Mouse (Mus musculus) heart, embryonic 15.5 days (tissue): ENCODE results near the gene Eml3. TPM values are rescaled to one million over a fixed set of nuclear protein-coding genes. Genes with fewer than 3 reads are reported as not detected.
"Not testable (repeated sequence)": the region's sequence is repeated elsewhere in the genome, so short reads cannot be mapped to it uniquely, and the experiment has no call there.

Experiments
- ATAC-seq: fragments of 200-750 bp; cut with Nextera tagmentation; replicated peaks from 2 replicates; pipeline ENCODE4 v1.8.0; 2017; ENCODE audit warnings: low read depth, moderate TSS enrichment; ENCODE audit not compliant: insufficient number of reproducible peaks, insufficient read depth, low FRiP score
- H3K27ac ChIP-seq: fragments of 300-500 bp; sonication (generic); 2 replicates; pipeline ENCODE4 v1.5.1; 2015; ENCODE audit warnings: mild to moderate bottlenecking, inconsistent platforms
- H3K27me3 ChIP-seq: fragments of 300-500 bp; sonication (generic); 2 replicates; pipeline ENCODE4 v1.6.1; 2015; ENCODE audit warnings: inconsistent platforms
- H3K36me3 ChIP-seq: fragments of 300-500 bp; sonication (generic); 2 replicates; pipeline ENCODE4 v1.6.1; 2015; ENCODE audit warnings: mild to moderate bottlenecking, inconsistent platforms
- H3K4me1 ChIP-seq: fragments of 300-500 bp; sonication (generic); replicated peaks from 2 replicates; pipeline ENCODE4 v1.6.1; 2015; ENCODE audit warnings: inconsistent platforms
- H3K4me2 ChIP-seq: fragments of 300-500 bp; sonication (generic); 2 replicates; pipeline ENCODE4 v1.6.1; 2015; ENCODE audit warnings: inconsistent platforms, mild to moderate bottlenecking, moderate library complexity
- H3K4me3 ChIP-seq: fragments of 300-500 bp; sonication (generic); 2 replicates; pipeline ENCODE4 v1.5.1; 2015; ENCODE audit warnings: mild to moderate bottlenecking, inconsistent platforms
- H3K9ac ChIP-seq: fragments of 300-500 bp; sonication (generic); 2 replicates; pipeline ENCODE4 v1.6.1; 2015; ENCODE audit warnings: mild to moderate bottlenecking, inconsistent platforms
- H3K9me3 ChIP-seq: fragments of 300-500 bp; sonication (generic); replicated peaks from 2 replicates; pipeline ENCODE4 v1.6.1; 2016; ENCODE audit warnings: inconsistent platforms
- WGBS: fragments of 180-500 bp; shearing (Covaris S2); methylation state at CpG from one replicate; pipeline ENCODE4 v1.1.7; 2015; ENCODE audit warnings: mixed read lengths; 5-methylcytosine and 5-hydroxymethylcytosine counted together
- polyA plus RNA-seq: library from polyadenylated mRNA; unstranded; fragments of >200 nt; fragmentation: Nextera tagmentation; extraction: Ambion mirVana; gene quantifications from 2 replicates; pipeline ENCODE4 v1.2.1, GENCODE M21; 2015

Gene Eml3
- polyA plus RNA-seq, 1 experiment from 2014 or later: 12.7 TPM

DNA sequence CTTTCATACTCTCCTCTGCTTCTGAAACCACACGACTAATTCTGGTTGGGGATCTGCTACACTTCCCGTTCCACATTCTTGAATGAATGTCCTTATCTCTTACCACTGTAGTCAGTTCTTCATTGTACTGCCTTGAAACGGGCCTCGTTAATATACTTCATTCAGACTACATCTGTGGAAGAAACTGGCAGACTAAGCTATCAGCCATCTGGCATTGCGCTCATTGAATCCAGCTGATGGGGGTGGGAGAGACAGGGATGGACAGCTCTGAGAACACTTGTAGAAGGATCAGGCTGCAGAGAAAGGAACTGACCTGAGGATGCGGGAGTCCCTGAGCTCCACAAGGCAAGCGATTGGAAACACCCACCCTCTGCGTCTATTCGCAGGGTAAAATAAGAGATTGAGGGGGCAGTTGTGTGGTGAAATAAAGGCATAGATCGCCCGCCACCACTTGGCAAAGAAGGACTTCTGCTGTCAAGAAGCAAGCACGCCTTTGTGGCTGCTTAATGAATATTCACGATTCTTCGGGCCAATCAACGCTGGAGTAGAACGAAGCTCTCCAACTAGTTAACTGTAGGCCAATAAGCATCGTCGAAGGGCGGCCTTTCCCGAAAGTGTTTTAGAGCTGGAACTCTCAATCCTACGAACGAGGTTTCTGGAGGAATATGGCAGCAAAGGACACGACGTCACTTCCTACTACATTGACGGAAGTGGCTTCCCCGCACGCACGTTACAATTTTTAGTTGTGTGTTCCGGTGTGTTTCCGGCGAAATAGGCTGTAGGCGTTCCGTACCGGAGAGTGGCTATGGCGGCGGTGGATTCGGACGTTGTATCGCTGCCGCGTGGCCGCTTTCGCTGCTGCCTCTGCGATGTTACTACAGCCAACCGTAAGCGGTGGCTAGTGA lies 24.0 kb downstream of the Eml3 start, which contains the start of gene Tut1:
TSS of gene Tut1 (plus strand) at position 713 of the 905 bp plus-strand sequence.
- no peaks in the 10 kb centered on the region for H3K9me3 ChIP-seq
- H3K4me3 ChIP-seq: peak within 1 kb of the TSS; percentile 74
- peak within 1 kb of the TSS; percentile 81 for H3K27ac ChIP-seq
- H3K36me3 ChIP-seq: peaks cover 52% of the 10 kb centered on the region
- H3K4me2 ChIP-seq: peak within 1 kb of the TSS; percentile 71
- H3K9ac ChIP-seq: peak within 1 kb of the TSS; percentile 70
- ATAC-seq: peak; percentile 93
- under 1% methylated on average over 46 of the region's 46 CpGs for WGBS
- peaks cover 18% of the 10 kb centered on the region for H3K4me1 ChIP-seq
- H3K27me3 ChIP-seq: no peaks in the 10 kb centered on the region

DNA sequence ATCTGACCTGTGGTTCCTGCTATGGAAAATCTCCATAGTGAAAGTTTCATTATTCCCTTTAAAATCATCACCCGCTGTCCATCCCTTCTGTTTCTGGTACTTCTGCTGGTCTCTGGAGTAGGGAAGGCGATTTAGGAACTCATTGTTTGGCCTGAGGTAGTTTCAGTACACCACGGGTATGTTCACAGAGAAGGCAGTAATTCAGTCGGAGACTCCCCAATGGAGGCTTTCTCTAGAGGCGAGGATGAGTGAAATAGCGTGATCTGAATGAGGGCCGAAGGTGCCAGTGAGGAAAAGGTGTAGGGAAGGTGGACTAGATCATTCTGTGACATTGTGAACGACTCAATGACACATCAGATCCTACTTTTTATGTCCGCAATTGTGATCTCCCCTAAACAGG lies 24.8 kb downstream of the Eml3 start:
- Histone ChIP-seq H3K27ac (peak overlapping the region; percentile 81), H3K4me3 (peak overlapping the region; percentile 74), H3K36me3 (peaks cover 50% of the 10 kb centered on the region), H3K27me3 (no peaks in the 10 kb centered on the region), H3K4me1 (peaks cover 18% of the 10 kb centered on the region), H3K4me2 (peak overlapping the region; percentile 71), H3K9ac (peak overlapping the region; percentile 70), H3K9me3 (no peaks in the 10 kb centered on the region)
- no peak for ATAC-seq
- 5% methylated on average over 9 of the region's 9 CpGs for WGBS

DNA sequence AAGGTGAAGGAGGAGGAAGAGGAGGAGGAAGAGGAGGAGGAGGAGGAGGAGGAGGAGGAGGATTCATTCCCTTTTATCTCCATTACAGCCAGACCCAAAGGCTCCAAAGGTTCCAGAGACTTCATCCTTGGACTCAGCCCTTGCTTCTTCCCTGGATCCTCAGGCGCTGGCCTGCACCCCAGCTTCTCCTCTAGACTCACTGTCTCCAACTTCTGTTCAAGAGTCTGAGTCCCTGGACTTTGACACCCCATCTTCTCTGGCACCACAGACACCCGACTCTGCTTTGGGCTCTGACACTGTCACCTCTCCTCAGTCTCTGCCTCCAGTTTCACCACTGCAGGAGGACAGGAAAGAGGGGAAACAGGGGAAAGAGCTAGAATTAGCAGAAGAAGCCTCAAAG lies 32.9 kb downstream of the Eml3 start:
- Histone ChIP-seq H3K4me2 (no peak overlapping the region), H3K36me3 (peaks cover 69% of the 10 kb centered on the region), H3K9ac (no peak overlapping the region), H3K4me1 (peaks cover 8% of the 10 kb centered on the region), H3K27ac (no peak overlapping the region), H3K27me3 (no peaks in the 10 kb centered on the region), H3K4me3 (no peak overlapping the region), H3K9me3 (no peaks in the 10 kb centered on the region)
- no peak for ATAC-seq
- WGBS: 96% methylated on average over 2 of the region's 2 CpGs

DNA sequence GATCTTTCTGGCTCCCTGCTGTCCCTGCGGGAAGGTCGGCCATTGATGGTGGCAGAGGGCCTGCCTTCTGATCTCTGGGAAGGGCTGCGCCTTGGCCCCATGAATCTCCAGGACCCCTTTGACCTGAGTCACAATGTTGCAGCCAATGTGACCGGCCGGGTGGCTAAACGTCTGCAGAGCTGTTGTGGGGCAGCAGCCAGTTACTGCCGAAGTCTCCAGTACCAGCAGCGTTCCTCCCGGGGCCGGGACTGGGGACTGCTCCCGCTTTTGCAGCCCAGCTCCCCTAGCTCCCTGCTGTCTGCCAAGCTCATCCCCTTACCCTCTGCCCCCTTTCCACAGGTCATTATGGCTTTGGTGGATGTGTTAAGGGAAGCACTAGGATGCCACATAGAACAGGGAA lies 35.7 kb downstream of the Eml3 start:
- ATAC-seq: no peak
- H3K9ac ChIP-seq: no peak overlapping the region
- no peaks in the 10 kb centered on the region for H3K27me3 ChIP-seq
- 84% methylated on average over 11 of the region's 11 CpGs for WGBS
- H3K4me2 ChIP-seq: no peak overlapping the region
- no peak overlapping the region for H3K4me3 ChIP-seq
- peaks cover 61% of the 10 kb centered on the region for H3K36me3 ChIP-seq
- peaks cover 24% of the 10 kb centered on the region for H3K4me1 ChIP-seq
- no peak overlapping the region for H3K27ac ChIP-seq
- no peaks in the 10 kb centered on the region for H3K9me3 ChIP-seq

DNA sequence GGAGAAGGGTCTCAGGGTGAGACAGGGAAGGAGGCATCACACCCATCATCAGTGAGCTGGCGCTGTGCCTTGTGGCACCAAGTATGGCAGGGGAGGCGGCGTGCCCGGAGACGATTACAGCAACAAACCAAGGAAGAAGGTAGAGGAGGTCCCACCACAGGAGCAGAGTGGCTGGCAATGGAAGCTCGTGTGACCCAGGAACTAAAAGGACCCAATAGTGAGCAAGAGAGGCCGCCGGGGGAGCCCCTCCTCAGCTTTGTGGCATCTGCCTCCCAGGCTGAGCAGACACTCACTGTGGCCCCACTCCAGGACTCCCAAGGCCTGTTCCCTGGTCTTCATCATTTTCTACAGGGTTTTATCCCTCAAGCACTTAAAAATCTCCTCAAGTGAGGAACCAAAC lies 36.4 kb downstream of the Eml3 start:
- H3K4me2 ChIP-seq: peak overlapping the region; percentile 66
- peak overlapping the region; percentile 57 for H3K9ac ChIP-seq
- peaks cover 24% of the 10 kb centered on the region for H3K4me1 ChIP-seq
- 68% methylated on average over 8 of the region's 8 CpGs for WGBS
- peak overlapping the region; percentile 80 for H3K4me3 ChIP-seq
- peak overlapping the region; percentile 91 for H3K27ac ChIP-seq
- H3K9me3 ChIP-seq: no peaks in the 10 kb centered on the region
- ATAC-seq: no peak
- H3K27me3 ChIP-seq: no peaks in the 10 kb centered on the region
- H3K36me3 ChIP-seq: peaks cover 61% of the 10 kb centered on the region

DNA sequence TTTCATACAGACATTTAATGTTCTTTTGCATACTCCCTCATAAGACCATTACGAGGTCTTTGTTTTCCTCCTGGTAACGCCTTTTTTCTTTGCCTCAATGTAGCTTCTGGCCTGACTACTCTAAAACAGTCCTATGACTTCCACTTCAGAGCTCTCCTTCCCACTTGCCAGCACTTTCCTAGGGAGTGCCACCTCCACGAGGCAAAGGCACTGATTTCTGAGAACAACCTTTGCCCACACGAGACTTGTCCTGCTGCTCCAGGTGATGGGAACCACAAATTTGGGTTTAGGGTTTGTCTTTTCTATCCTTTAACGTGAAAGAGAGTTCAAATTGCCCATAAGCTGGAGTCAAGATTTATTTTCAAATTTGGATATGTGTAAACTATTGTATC lies 36.8 kb downstream of the Eml3 start:
- Histone ChIP-seq H3K4me2 (peak overlapping the region; percentile 66), H3K36me3 (peaks cover 62% of the 10 kb centered on the region), H3K27ac (peak overlapping the region; percentile 91), H3K27me3 (no peaks in the 10 kb centered on the region), H3K4me1 (peaks cover 24% of the 10 kb centered on the region), H3K9ac (peak overlapping the region; percentile 57), H3K4me3 (peak overlapping the region; percentile 80), H3K9me3 (no peaks in the 10 kb centered on the region)
- ATAC-seq: no peak
- 30% methylated on average over 5 of the region's 5 CpGs for WGBS

DNA sequence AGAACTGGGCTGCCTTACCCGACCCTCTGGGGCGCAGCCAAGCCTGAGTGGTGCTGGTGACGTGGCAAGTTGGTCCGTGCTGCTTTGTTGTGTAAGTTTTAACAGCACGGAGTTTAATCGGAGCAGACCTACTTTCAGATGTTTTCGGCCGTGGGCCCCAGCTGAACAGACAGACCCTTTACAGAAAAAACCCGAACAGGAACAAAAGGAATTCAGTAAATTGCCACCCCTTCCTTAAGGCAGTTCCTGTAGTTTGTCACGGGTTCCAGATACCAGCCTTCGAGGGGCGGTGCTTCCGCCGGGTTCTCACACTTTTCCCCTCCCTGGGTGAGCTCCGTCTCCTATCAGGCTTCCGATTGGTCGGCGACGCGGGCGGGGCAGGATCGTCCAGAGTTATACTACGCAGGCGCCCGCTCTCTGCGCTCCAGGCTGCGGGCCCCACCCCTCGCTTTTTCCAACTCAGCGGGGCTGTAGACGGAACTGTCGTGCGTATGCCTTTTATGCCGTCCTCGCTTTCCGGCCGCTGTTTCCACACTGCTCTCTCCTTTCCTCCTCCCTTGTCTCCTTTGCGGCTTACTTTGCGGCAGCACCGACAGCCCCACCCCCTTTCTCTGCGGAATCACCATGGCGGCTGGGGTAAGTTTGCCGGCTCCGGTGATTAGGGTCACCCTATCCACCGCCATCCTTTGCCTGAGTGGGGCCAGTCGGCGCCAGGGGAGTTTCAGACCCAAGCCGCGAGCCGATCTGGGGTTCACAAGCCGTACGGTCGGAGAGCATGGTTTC lies 37.4 kb downstream of the Eml3 start, which contains the start of gene Eef1g:
TSS of gene Eef1g (plus strand) at position 452 of the 783 bp plus-strand sequence.
- Histone ChIP-seq H3K9ac (peak within 1 kb of the TSS; percentile 73), H3K4me3 (peak within 1 kb of the TSS; percentile 80), H3K4me2 (peak within 1 kb of the TSS; percentile 73), H3K27ac (peak within 1 kb of the TSS; percentile 91), H3K4me1 (peaks cover 24% of the 10 kb centered on the region), H3K9me3 (no peaks in the 10 kb centered on the region), H3K36me3 (peaks cover 62% of the 10 kb centered on the region), H3K27me3 (no peaks in the 10 kb centered on the region)
- peak; percentile 100 for ATAC-seq
- under 1% methylated on average over 52 of the region's 52 CpGs for WGBS

DNA sequence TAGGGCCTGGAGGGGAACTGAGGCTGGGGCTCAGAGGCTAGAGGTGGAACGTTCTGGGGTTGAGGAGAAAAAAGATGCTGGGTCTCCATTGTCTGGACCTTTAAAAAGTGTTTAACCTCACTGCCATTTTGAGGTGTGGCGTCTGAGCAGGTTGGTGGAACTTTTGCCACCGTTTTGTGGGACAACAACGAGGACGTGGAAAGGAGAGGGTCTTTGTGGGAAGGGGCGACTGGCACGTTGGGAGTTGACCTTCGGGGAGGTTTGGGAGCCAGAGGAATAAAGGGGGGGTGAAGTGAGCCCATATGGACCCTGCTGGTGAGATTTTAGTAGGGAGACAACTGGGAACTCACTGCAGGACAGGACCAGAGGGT lies 38.0 kb downstream of the Eml3 start:
- H3K9ac ChIP-seq: peak overlapping the region; percentile 73
- peak overlapping the region; percentile 73 for H3K4me2 ChIP-seq
- H3K27me3 ChIP-seq: no peaks in the 10 kb centered on the region
- peak overlapping the region; percentile 82 for H3K27ac ChIP-seq
- WGBS: under 1% methylated on average over 8 of the region's 8 CpGs
- peaks cover 64% of the 10 kb centered on the region for H3K36me3 ChIP-seq
- H3K4me1 ChIP-seq: peaks cover 24% of the 10 kb centered on the region
- no peak for ATAC-seq
- H3K4me3 ChIP-seq: peak overlapping the region; percentile 80
- H3K9me3 ChIP-seq: no peaks in the 10 kb centered on the region

DNA sequence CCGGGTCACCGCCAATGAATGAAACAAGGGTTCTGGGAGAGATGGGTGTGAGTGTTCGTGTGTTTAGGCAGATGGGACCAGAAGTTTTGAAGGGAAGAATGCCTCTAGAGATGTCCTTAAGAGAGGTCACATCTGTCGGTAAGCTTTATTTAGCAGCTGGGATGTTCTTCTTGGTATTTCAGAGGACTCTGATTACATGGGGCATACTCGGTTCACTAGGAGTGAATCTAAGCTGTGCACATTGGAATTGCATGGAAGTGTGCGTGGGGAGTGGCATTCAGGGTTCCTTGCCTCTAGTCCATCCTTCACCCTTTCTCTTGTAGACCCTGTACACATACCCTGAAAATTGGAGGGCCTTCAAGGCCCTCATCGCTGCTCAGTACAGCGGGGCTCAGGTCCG lies 38.5 kb downstream of the Eml3 start:
- ATAC-seq: no peak
- Histone ChIP-seq H3K36me3 (peaks cover 63% of the 10 kb centered on the region), H3K4me3 (peak overlapping the region; percentile 80), H3K9me3 (no peaks in the 10 kb centered on the region), H3K4me1 (peaks cover 24% of the 10 kb centered on the region), H3K27me3 (no peaks in the 10 kb centered on the region), H3K4me2 (peak overlapping the region; percentile 73), H3K9ac (peak overlapping the region; percentile 73), H3K27ac (peak overlapping the region; percentile 82)
- under 1% methylated on average over 9 of the region's 9 CpGs for WGBS

DNA sequence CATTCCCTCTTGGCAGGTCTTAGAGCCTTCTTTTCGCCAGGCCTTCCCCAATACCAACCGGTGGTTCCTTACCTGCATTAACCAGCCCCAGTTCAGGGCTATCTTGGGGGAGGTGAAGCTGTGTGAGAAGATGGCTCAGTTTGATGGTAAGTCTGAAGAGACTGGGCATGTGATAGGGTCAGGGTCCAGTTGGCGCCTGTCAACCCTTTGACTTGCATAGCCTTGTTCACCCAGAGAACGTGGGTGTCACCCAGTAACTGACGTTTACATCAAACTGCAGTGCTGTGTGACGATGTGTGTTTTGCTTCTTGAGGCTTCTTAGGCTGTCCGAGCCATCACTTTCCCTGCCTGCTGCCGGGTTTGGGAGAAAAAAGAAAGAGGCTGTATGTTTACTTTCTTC lies 43.1 kb downstream of the Eml3 start:
- H3K4me1 ChIP-seq: peaks cover 22% of the 10 kb centered on the region
- not testable (repeated sequence) for H3K9ac ChIP-seq, H3K4me3 ChIP-seq, H3K9me3 ChIP-seq, H3K4me2 ChIP-seq, H3K27me3 ChIP-seq, ATAC-seq, H3K27ac ChIP-seq
- H3K36me3 ChIP-seq: peaks cover 87% of the 10 kb centered on the region
- WGBS: 87% methylated on average over 8 of the region's 8 CpGs

DNA sequence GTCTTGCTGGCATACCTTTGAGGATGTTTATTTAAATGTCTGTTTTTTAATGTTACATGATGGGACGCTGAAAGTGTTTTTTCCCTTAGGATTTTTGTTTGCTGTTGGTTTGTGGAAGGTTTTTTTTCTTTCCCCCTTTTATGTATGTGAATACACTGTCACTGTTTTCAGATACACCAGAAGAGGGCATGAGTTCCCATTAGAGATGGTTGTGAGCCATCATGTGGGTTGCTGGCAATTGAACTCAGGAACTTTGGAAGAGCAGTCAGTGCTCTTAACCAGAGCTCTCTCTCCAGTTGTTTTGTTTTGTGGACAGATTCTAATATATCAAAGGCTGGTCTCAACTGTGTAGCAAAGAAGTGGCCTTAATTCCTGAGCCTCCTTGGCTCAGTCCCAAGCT lies 45.3 kb downstream of the Eml3 start:
- H3K9me3 ChIP-seq: no peaks in the 10 kb centered on the region
- peaks cover 96% of the 10 kb centered on the region for H3K36me3 ChIP-seq
- H3K27me3 ChIP-seq: no peaks in the 10 kb centered on the region
- no peak overlapping the region for H3K4me2 ChIP-seq
- no peak overlapping the region for H3K27ac ChIP-seq
- no peak for ATAC-seq
- WGBS: 91% methylated on average over 1 of the region's 1 CpGs
- 0 out of 2 replicates have a peak, but pooled peaks cover 7% of the 10 kb centered on the region for H3K4me1 ChIP-seq
- no peak overlapping the region for H3K9ac ChIP-seq
- no peak overlapping the region for H3K4me3 ChIP-seq
